Mouse (Mus musculus): ENCODE measurements around the gene Aox2. TPM values are rescaled to one million over a fixed set of nuclear protein-coding genes. Genes with fewer than 3 reads are reported as not detected.

The Aox2 gene
- 0.02 and 0.05 TPM in 2 replicates for polyA plus RNA-seq (2015; fragmentation: Nextera tagmentation; extraction: Ambion mirVana)

DNA sequence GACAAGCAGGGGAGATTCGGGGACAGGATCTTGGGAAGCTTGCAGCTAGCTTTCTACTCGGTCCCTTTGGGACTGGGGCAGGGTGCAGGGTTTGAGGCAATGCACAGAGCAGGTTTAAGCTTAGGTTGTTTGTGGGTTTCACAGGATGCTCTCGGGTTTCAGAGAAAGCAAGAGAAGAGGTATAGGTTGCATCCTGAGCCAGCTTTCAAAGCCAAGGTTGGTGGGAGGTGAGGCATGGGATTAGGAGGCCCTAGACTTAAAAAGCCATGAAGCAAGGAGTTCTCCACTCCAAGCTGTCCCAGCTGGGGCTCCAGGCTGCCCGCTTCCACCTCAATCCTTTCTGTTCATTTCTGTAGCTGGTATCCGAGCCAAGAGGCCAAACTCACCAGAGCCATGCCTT is at the start of gene Aox2:
Gene Aox2, plus strand, starts transcription at position 301 of the 400 bp plus-strand sequence.
- DNase-seq (ENCODE audit: low spot score) (no peak), ATAC-seq (no peak)
- no peaks in the 10 kb centered on the region for H3K9me3 ChIP-seq (ENCODE audit: low read length)
- H3K4me1 ChIP-seq (ENCODE audit: insufficient read depth, low read depth, low read length), result no peaks in the 10 kb centered on the region
- H3K36me3 ChIP-seq (ENCODE audit: insufficient read depth, low read length), result no peaks in the 10 kb centered on the region
- H3K27ac ChIP-seq (ENCODE audit: low read length), result no peak within 1 kb of the TSS
- no peak within 1 kb of the TSS for H3K4me3 ChIP-seq (ENCODE audit: low read depth, low read length)
- TF ChIP-seq EP300 (IDR thresholded peaks at IDR 0.05) (no peak), CTCF (IDR thresholded peaks at IDR 0.05) (no peak)
- no peaks in the 10 kb centered on the region for H3K27me3 ChIP-seq (replicated peaks; ENCODE audit: insufficient read depth, low read length)
- H3K4me2 ChIP-seq (replicated peaks; ENCODE audit: low read depth, low read length), result no peak within 1 kb of the TSS
- 69% methylated on average over 5 of the region's 5 CpGs for WGBS
- no peak within 1 kb of the TSS for H3K9ac ChIP-seq (replicated peaks; ENCODE audit: low read depth)

DNA sequence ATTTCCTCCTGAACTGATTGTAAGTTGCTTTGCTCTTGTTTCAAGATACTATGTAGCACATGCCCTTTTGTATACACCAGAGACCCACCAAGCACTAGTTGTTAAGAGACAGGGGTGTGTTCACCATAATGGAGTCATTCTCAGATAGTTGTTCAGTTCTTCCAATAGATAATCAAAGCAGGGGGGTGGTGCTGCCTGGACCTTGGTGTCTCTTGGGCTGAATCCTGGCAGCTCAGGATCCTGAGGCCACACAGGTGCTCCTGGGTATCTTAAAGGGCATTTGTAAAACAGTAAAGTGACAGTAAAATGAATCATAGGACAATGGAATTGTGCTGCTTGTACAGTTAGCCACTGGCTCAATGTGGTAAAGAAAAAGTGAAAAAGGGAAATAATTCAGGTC is 49.2 kb upstream of the Aox2 start:
- H3K9me3 ChIP-seq (ENCODE audit: low read length), result no peaks in the 10 kb centered on the region
- TF ChIP-seq CTCF (IDR thresholded peaks at IDR 0.05) (no peak), EP300 (IDR thresholded peaks at IDR 0.05) (no peak)
- no peaks in the 10 kb centered on the region for H3K36me3 ChIP-seq (ENCODE audit: insufficient read depth, low read length)
- no peak overlapping the region for H3K9ac ChIP-seq (replicated peaks; ENCODE audit: low read depth)
- H3K4me2 ChIP-seq (replicated peaks; ENCODE audit: low read depth, low read length), result no peak overlapping the region
- H3K4me3 ChIP-seq (ENCODE audit: low read depth, low read length), result no peak overlapping the region
- no peaks in the 10 kb centered on the region for H3K4me1 ChIP-seq (ENCODE audit: insufficient read depth, low read depth, low read length)
- DNase-seq (ENCODE audit: low spot score) (no peak), ATAC-seq (no peak)
- H3K27ac ChIP-seq (ENCODE audit: low read length), result no peak overlapping the region
- no peaks in the 10 kb centered on the region for H3K27me3 ChIP-seq (replicated peaks; ENCODE audit: insufficient read depth, low read length)

DNA sequence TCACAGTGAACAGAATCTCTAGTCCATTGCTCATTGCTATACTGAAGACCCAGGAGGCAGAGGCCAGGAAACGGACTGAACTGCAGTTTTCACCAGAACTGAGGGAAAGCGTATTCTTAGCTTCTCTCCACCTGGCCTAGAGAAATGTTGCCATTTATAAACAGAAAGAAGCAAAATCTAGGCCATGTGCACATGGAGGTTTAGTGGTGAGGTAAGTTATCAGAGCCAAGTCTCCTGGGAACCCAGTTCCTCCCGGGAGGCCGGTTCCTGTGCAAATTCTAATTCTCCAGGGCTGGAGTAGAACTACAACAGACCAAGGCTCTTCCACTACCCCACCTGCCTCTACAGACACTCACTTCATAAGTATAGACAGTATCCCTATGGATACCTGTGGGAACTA is 48.4 kb upstream of the Aox2 start:
- Histone ChIP-seq H3K36me3 (ENCODE audit: insufficient read depth, low read length) (no peaks in the 10 kb centered on the region), H3K4me2 (replicated peaks; ENCODE audit: low read depth, low read length) (no peak overlapping the region), H3K27ac (ENCODE audit: low read length) (no peak overlapping the region), H3K4me3 (ENCODE audit: low read depth, low read length) (no peak overlapping the region), H3K9ac (replicated peaks; ENCODE audit: low read depth) (no peak overlapping the region), H3K4me1 (ENCODE audit: insufficient read depth, low read depth, low read length) (no peaks in the 10 kb centered on the region), H3K9me3 (ENCODE audit: low read length) (no peaks in the 10 kb centered on the region), H3K27me3 (replicated peaks; ENCODE audit: insufficient read depth, low read length) (no peaks in the 10 kb centered on the region)
- no peak for DNase-seq (ENCODE audit: low spot score)
- WGBS, result 88% methylated on average over 4 of the region's 4 CpGs
- no peak for ATAC-seq
- no peak for TF ChIP-seq EP300 (IDR thresholded peaks at IDR 0.05)
- TF ChIP-seq CTCF (IDR thresholded peaks at IDR 0.05), result no peak

DNA sequence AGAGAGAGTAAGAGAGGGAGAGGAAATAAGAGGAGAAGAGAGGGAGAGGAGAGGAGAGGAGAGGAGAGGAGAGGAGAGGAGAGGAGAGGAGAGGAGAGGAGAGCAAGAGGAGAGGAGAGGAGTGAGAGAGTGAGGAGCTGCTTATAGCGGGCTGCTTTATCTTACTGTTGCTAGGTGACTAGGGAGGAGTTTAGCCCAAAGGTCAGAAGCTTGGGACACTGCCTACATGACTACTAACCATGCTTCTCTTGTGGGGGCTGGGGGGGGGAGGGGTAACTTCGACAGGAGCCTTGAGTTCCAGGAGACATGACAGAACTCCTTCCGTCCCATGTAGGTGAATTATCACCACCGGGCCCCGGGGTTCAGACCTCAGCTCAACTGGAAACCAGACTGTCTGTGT is 47.6 kb upstream of the Aox2 start:
- H3K36me3 ChIP-seq (ENCODE audit: insufficient read depth, low read length), result no peaks in the 10 kb centered on the region
- no peak overlapping the region for H3K27ac ChIP-seq (ENCODE audit: low read length)
- H3K27me3 ChIP-seq (replicated peaks; ENCODE audit: insufficient read depth, low read length), result no peaks in the 10 kb centered on the region
- ATAC-seq, result no peak
- no peak overlapping the region for H3K4me2 ChIP-seq (replicated peaks; ENCODE audit: low read depth, low read length)
- 28% methylated on average over 5 of the region's 5 CpGs for WGBS
- no peaks in the 10 kb centered on the region for H3K9me3 ChIP-seq (ENCODE audit: low read length)
- H3K4me1 ChIP-seq (ENCODE audit: insufficient read depth, low read depth, low read length), result no peaks in the 10 kb centered on the region
- no peak overlapping the region for H3K4me3 ChIP-seq (ENCODE audit: low read depth, low read length)
- no peak for TF ChIP-seq EP300 (IDR thresholded peaks at IDR 0.05)
- no peak for TF ChIP-seq CTCF (IDR thresholded peaks at IDR 0.05)
- H3K9ac ChIP-seq (replicated peaks; ENCODE audit: low read depth), result no peak overlapping the region
- no peak for DNase-seq (ENCODE audit: low spot score)

DNA sequence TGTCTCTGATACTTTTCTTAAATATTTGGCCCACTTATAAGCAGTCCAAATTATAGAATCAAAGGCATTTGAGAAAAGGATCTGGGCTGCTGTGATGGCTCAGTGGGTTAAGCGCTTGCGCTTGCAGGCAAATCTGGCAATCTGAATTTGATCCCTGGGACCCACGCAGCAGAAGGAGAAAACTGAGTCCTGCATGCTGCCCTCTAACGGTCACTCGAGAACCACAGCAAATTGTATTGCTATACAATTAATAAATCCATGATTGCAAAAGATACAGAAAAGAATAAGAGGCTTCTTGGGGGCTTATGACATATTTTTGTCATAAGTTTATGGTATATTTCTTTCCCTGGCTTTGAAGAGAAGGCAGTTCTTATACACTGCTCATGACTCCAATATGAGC is 42.7 kb upstream of the Aox2 start:
- H3K9ac ChIP-seq (replicated peaks; ENCODE audit: low read depth), result no peak overlapping the region
- no peaks in the 10 kb centered on the region for H3K4me1 ChIP-seq (ENCODE audit: insufficient read depth, low read depth, low read length)
- no peak overlapping the region for H3K4me2 ChIP-seq (replicated peaks; ENCODE audit: low read depth, low read length)
- no peak overlapping the region for H3K27ac ChIP-seq (ENCODE audit: low read length)
- no peak for TF ChIP-seq EP300 (IDR thresholded peaks at IDR 0.05)
- peak; percentile 38 for TF ChIP-seq CTCF (IDR thresholded peaks at IDR 0.05)
- no peaks in the 10 kb centered on the region for H3K27me3 ChIP-seq (replicated peaks; ENCODE audit: insufficient read depth, low read length)
- 52% methylated on average over 5 of the region's 5 CpGs for WGBS
- no peak overlapping the region for H3K4me3 ChIP-seq (ENCODE audit: low read depth, low read length)
- H3K9me3 ChIP-seq (ENCODE audit: low read length), result no peaks in the 10 kb centered on the region
- H3K36me3 ChIP-seq (ENCODE audit: insufficient read depth, low read length), result no peaks in the 10 kb centered on the region
- DNase-seq (ENCODE audit: low spot score) (no peak), ATAC-seq (no peak)

DNA sequence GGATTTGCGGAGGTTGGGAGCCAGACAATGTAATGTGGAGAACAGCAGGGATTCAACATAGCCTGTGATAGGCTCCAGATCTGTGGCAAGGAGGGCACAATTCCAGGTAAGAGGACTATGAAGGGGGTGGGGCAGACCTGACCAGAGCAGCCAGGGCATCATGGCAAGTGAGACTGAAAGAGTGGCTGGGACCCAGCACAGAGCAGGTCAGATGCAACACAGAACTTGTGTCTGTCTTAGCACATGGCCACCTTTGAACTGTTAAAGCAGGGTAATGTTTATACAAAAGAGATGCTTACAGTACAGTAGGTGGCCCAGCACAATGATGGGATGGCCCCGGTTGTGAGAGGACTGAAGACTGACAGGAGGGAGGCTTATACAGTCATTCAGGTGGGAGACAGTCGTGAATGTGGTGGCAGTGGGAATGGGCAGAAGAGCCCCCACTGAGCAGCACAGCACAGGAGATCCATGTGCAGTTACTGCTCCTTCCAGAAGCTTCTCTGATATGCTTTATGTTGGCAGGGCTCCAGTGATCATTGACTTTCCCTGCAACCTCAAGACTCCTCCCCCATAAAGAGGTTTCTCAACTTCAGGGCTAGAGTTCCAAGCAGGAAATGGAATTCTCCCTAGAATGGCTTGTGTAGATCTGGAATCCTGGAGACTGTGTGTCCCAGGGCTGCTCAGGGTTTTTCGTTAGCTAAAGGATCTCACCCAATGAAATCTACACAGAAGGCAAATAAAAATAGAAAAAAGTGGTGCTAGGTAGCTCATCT is 40.4 kb upstream of the Aox2 start:
- peak; percentile 52 for ATAC-seq
- no peaks in the 10 kb centered on the region for H3K27me3 ChIP-seq (replicated peaks; ENCODE audit: insufficient read depth, low read length)
- no peak overlapping the region for H3K9ac ChIP-seq (replicated peaks; ENCODE audit: low read depth)
- no peaks in the 10 kb centered on the region for H3K4me1 ChIP-seq (ENCODE audit: insufficient read depth, low read depth, low read length)
- H3K9me3 ChIP-seq (ENCODE audit: low read length), result no peaks in the 10 kb centered on the region
- H3K27ac ChIP-seq (ENCODE audit: low read length), result no peak overlapping the region
- no peak for TF ChIP-seq EP300 (IDR thresholded peaks at IDR 0.05)
- no peak for TF ChIP-seq CTCF (IDR thresholded peaks at IDR 0.05)
- DNase-seq (ENCODE audit: low spot score), result peak; percentile 89
- 56% methylated on average over 4 of the region's 4 CpGs for WGBS
- H3K4me3 ChIP-seq (ENCODE audit: low read depth, low read length), result no peak overlapping the region
- no peak overlapping the region for H3K4me2 ChIP-seq (replicated peaks; ENCODE audit: low read depth, low read length)
- H3K36me3 ChIP-seq (ENCODE audit: insufficient read depth, low read length), result no peaks in the 10 kb centered on the region

All from lung, postnatal 0 days (tissue).